Mouse (Mus musculus): ENCODE measurements at regions not wholly inside any gene's neighbourhood (a gene's known extent, or its start where the extent isn't known, plus 50 kb on each side); places are given as distances from the start of the nearest gene placed in this dataset.

GRCm38 (mm10) chr1:63365126-63365525 lies 80.6 kb upstream of the Adam23 start:
- no peak for DNase-seq

GRCm38 (mm10) chr1:63367697-63368376 lies 77.9 kb upstream of the Adam23 start:
- DNase-seq, result peak; percentile 15

GRCm38 (mm10) chr1:63368921-63369320 lies 76.8 kb upstream of the Adam23 start:
- no peak for DNase-seq

- no peak for DNase-seq
These were observed 76.1 kb upstream of the Adam23 start for GRCm38 (mm10) chr1:63369561-63369960.

GRCm38 (mm10) chr1:63383110-63383509 lies 62.6 kb upstream of the Adam23 start:
- DNase-seq, result no peak

GRCm38 (mm10) chr1:63385116-63385515 lies 60.6 kb upstream of the Adam23 start:
- DNase-seq, result no peak

- DNase-seq, result no peak
These were observed 50.3 kb upstream of the Adam23 start for GRCm38 (mm10) chr1:63395427-63395826.
